Mouse (Mus musculus) erythroblast, embryonic 14.5 days (primary cell): ENCODE results near the gene Lmod1.

ENCODE experiments used
- GATA1 ChIP-seq: IDR thresholded peaks from 2 replicates; pipeline ENCODE4 v1.6.1; 2012; ENCODE audit warnings: low read length, inconsistent platforms, mixed read lengths
- TAL1 ChIP-seq: IDR thresholded peaks from 3 replicates; pipeline ENCODE4 v1.6.1; 2012; ENCODE audit warnings: low read length, inconsistent platforms, mixed read lengths

- TF ChIP-seq TAL1 (no peak), GATA1 (no peak)
Observed at GRCm38 (mm10) chr1:135281841-135282240, 42.8 kb upstream of the Lmod1 start.
